Mouse (Mus musculus) thymus, postnatal 10 days (tissue): ENCODE data around the gene Prss2.
"Not testable (repeated sequence)": the region's sequence is repeated elsewhere in the genome, so short reads cannot be mapped to it uniquely, and the experiment has no call there.

Source experiments
- DNase-seq, 2 experiments: peaks; one replicate each; pipeline ENCODE4 v3.0.0; 2021; ENCODE audit warnings: low spot score in 2 of 2

Gene Prss2

GRCm38 (mm10) chr6:41521487-41521886 lies at the start of gene Prss2:
Gene Prss2 (plus strand): TSS chr6:41521787.
- DNase-seq: no peak

- no peak for DNase-seq
Observed at GRCm38 (mm10) chr6:41499374-41499773, 22.2 kb upstream of the Prss2 start.

- DNase-seq: no peak
Observed at GRCm38 (mm10) chr6:41504915-41505314, 16.7 kb upstream of the Prss2 start.

- peak; percentile 14 to 23 for DNase-seq
Observed at GRCm38 (mm10) chr6:41505323-41505722, 16.3 kb upstream of the Prss2 start.

GRCm38 (mm10) chr6:41518017-41518524 lies 3.5 kb upstream of the Prss2 start:
- no peak for DNase-seq

GRCm38 (mm10) chr6:41526453-41526852 lies 4.9 kb downstream of the Prss2 start:
- DNase-seq: no peak

GRCm38 (mm10) chr6:41527402-41527801 lies 5.8 kb downstream of the Prss2 start:
- no peak for DNase-seq

- not testable (repeated sequence) for DNase-seq
Observed at GRCm38 (mm10) chr6:41529987-41530386, 8.4 kb downstream of the Prss2 start.

GRCm38 (mm10) chr6:41532181-41532580 lies 10.6 kb downstream of the Prss2 start:
- DNase-seq: no peak

GRCm38 (mm10) chr6:41532687-41533284 lies 11.2 kb downstream of the Prss2 start:
- peak; percentile 38 to 53 for DNase-seq

- peak; percentile 23 to 32 for DNase-seq
Observed at GRCm38 (mm10) chr6:41537376-41537775, 15.8 kb downstream of the Prss2 start.

GRCm38 (mm10) chr6:41538296-41538695 lies 16.7 kb downstream of the Prss2 start:
- DNase-seq: peak; percentile 26 to 27

GRCm38 (mm10) chr6:41540746-41541145 lies 19.2 kb downstream of the Prss2 start:
- DNase-seq: no peak

- DNase-seq: peak; percentile 76 to 81
Observed at GRCm38 (mm10) chr6:41541746-41542145, 20.2 kb downstream of the Prss2 start.

GRCm38 (mm10) chr6:41542983-41543382 lies 21.4 kb downstream of the Prss2 start:
- peak in 1 of 2 experiments; percentile 4 for DNase-seq

- DNase-seq: peak; percentile 48 to 60
Observed at GRCm38 (mm10) chr6:41543411-41544050, 21.9 kb downstream of the Prss2 start.

- peak; percentile 34 to 44 for DNase-seq
Observed at GRCm38 (mm10) chr6:41544381-41544924, 22.9 kb downstream of the Prss2 start.

- DNase-seq: peak in 1 of 2 experiments; percentile 14
Observed at GRCm38 (mm10) chr6:41545266-41545665, 23.7 kb downstream of the Prss2 start.

GRCm38 (mm10) chr6:41547056-41547650 lies 25.6 kb downstream of the Prss2 start:
- DNase-seq: peak in 1 of 2 experiments; percentile 24

GRCm38 (mm10) chr6:41548286-41548685 lies 26.7 kb downstream of the Prss2 start:
- DNase-seq: no peak

- peak; percentile 73 to 76 for DNase-seq
Observed at GRCm38 (mm10) chr6:41553356-41554010, 31.9 kb downstream of the Prss2 start.
